Mouse (Mus musculus): ENCODE measurements around the gene Rhoc. TPM values are rescaled to one million over a fixed set of nuclear protein-coding genes. Genes with fewer than 3 reads are reported as not detected.
A peak's percentile ranks its signal among the peaks of the same experiment; 100 is the strongest.

Gene Rhoc
- total and polyA plus RNA-seq, 3 experiments = 1.2 to 8.3 (median 7.9) TPM

- TF ChIP-seq E2F4 (IDR thresholded peaks at IDR 0.05; ENCODE audit: insufficient replicate concordance, low read depth, low read length) = no peak
- 0 out of 2 replicates have a peak, but pooled peaks have one; percentile 29 for TF ChIP-seq MAX (IDR thresholded peaks at IDR 0.05; ENCODE audit: low read length)
- peak; percentile 66 for TF ChIP-seq CHD2 (IDR thresholded peaks at IDR 0.05; ENCODE audit: low read length)
- TF ChIP-seq ZNF384 (IDR thresholded peaks at IDR 0.05; ENCODE audit: low read depth, low read length) = no peak
- TF ChIP-seq POLR2AphosphoS2 (IDR thresholded peaks at IDR 0.05; ENCODE audit: low read depth, low read length) = 0 out of 2 replicates have a peak, but pooled peaks have one; percentile 31
- no peak for TF ChIP-seq PAX5 (IDR thresholded peaks at IDR 0.05; ENCODE audit: low read length)
- no peak for TF ChIP-seq EP300 (IDR thresholded peaks at IDR 0.05; ENCODE audit: low read length)
- no peak for TF ChIP-seq USF1 (IDR thresholded peaks at IDR 0.05; ENCODE audit: low read depth, low read length)
- TF ChIP-seq NELFE (IDR thresholded peaks at IDR 0.05; ENCODE audit: low read depth, low read length) = peak; percentile 30; the same call in 1 of the 2 replicates
- no peak for TF ChIP-seq TBP (conservative IDR thresholded peaks at IDR 0.05; ENCODE audit: low read depth, low read length)
- 0 out of 2 replicates have a peak, but pooled peaks have one; percentile 12 for TF ChIP-seq MAZ (IDR thresholded peaks at IDR 0.05; ENCODE audit: low read depth, low read length)
- TF ChIP-seq KAT2A (IDR thresholded peaks at IDR 0.05; ENCODE audit: insufficient replicate concordance, low read length) = no peak
- no peak for TF ChIP-seq JUND (conservative IDR thresholded peaks at IDR 0.05; ENCODE audit: low read depth, low read length)
- TF ChIP-seq MYC (IDR thresholded peaks at IDR 0.05; ENCODE audit: low read depth, low read length) = no peak
- no peak for TF ChIP-seq GABPA (IDR thresholded peaks at IDR 0.05; ENCODE audit: insufficient replicate concordance, low read depth, low read length)
- peak; percentile 49 for TF ChIP-seq POLR2A (IDR thresholded peaks at IDR 0.05; ENCODE audit: low read depth, low read length)
- no peak for TF ChIP-seq CHD1 (IDR thresholded peaks at IDR 0.05; ENCODE audit: low read depth, low read length)
- 0 out of 2 replicates have a peak, but pooled peaks have one; percentile 30 for TF ChIP-seq UBTF (IDR thresholded peaks at IDR 0.05; ENCODE audit: low read depth, low read length)
Measured at GRCm38 (mm10) chr3:104817991-104818748, 30.0 kb downstream of the Rhoc start, which contains the start of gene Mov10 (continued).

GRCm38 (mm10) chr3:104818749-104819134 lies 30.6 kb downstream of the Rhoc start:
- peak overlapping the region; percentile 38 for H3K4me2 ChIP-seq (ENCODE audit: insufficient read depth, low read depth, poor library complexity, severe bottlenecking)
- H3K36me3 ChIP-seq (replicated peaks in 1 of 2; ENCODE audit: control insufficient read depth in 1 of 2, insufficient read depth in 1 of 2, low read length in 1 of 2) = peaks cover 7 to 26% of the 10 kb centered on the region in 2 experiments
- H3K27ac ChIP-seq (ENCODE audit: insufficient read depth, low read depth) = 0 out of 2 replicates have a peak overlapping the region, but pooled peaks have one; percentile 50
- no peaks in the 10 kb centered on the region for H3K27me3 ChIP-seq (replicated peaks)
- no peaks in the 10 kb centered on the region for H3K9me3 ChIP-seq (replicated peaks; ENCODE audit: low read length)
- no peak for DNase-seq (ENCODE audit: extremely low read depth)
- peaks cover 10 to 60% of the 10 kb centered on the region in 2 experiments for H3K4me1 ChIP-seq (ENCODE audit: control insufficient read depth in 1 of 2, insufficient read depth in 2 of 2)
- no peak; the same call in 1 of the 2 replicates for TF ChIP-seq EP300 (IDR thresholded peaks at IDR 0.05; ENCODE audit: low read length)
- peak; percentile 5; the same call in 1 of the 2 replicates for TF ChIP-seq SIN3A (IDR thresholded peaks at IDR 0.05; ENCODE audit: low read length)
- no peak for TF ChIP-seq TCF12 (IDR thresholded peaks at IDR 0.05; ENCODE audit: low read depth, low read length)
- in situ Hi-C loops (cut with MboI; ENCODE audit: low pct_ligation_motif_present, low pct_unique_long_range_greater_than_20kb, low sequenced_read_pairs) = no loop called here
- H3K9ac ChIP-seq (ENCODE audit: insufficient read depth, low read depth) = peak overlapping the region; percentile 87
- H3K79me2 ChIP-seq (replicated peaks; ENCODE audit: control insufficient read depth, extremely low read depth, insufficient read depth, poor library complexity, severe bottlenecking) = no peaks in the 10 kb centered on the region
- H3K4me3 ChIP-seq (replicated peaks in 1 of 3; ENCODE audit: low read depth in 2 of 3, low read length in 2 of 3, poor library complexity in 1 of 3) = peak overlapping the region; percentile 80 to 90 (median 88)
- dilution Hi-C loops (cut with MboI; ENCODE audit: extremely low pct_ligation_motif_present, extremely low pct_unique_long_range_greater_than_20kb, low sequenced_read_pairs) = no loop called here

Measured in CH12.LX (cell line).